Mouse (Mus musculus): ENCODE data around the gene Cldn18. TPM values are rescaled to one million over a fixed set of nuclear protein-coding genes. Genes with fewer than 3 reads are reported as not detected.
A peak's percentile ranks its signal among the peaks of the same experiment; 100 is the strongest.

The Cldn18 gene
- polyA plus RNA-seq, 1 experiment from 2014 or later: not detected

DNA sequence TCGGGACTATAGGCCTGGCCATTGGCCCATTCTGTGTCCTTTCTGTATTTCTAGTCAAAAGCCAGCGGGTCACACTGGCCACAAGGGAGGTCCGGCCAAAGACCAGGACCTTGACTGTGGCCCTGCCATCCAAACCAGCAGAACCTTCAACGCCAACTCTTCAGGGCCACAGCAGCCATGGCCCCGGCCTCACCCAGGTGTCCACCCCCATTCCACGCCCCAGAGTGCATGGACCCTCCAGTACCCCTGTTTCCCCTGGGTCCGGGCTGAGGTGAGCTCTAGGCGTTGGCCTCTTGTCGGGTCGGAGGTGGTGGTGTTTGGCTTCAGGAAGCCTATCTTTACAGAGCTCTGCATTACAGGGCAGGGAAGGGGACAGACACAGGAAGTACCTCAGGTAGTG is 54.2 kb downstream of the Cldn18 start:
- Histone ChIP-seq H3K36me3 (ENCODE audit: control insufficient read depth, insufficient read depth, low read length) (peaks cover 4% of the 10 kb centered on the region), H3K27me3 (replicated peaks; ENCODE audit: control insufficient read depth, insufficient read depth, low read length) (no peaks in the 10 kb centered on the region), H3K4me3 (ENCODE audit: low read length) (no peak overlapping the region), H3K9ac (ENCODE audit: low read depth, low read length) (no peak overlapping the region), H3K27ac (ENCODE audit: low read depth, low read length) (no peak overlapping the region), H3K4me2 (ENCODE audit: low read length) (no peak overlapping the region), H3K4me1 (ENCODE audit: control insufficient read depth, insufficient read depth, low read depth, low read length) (no peaks in the 10 kb centered on the region), H3K9me3 (ENCODE audit: control insufficient read depth, low read length) (no peaks in the 10 kb centered on the region)
- WGBS: 93% methylated on average over 10 of the region's 10 CpGs
- 0 out of 2 replicates have a peak, but pooled peaks have one; percentile 55 for ATAC-seq

DNA sequence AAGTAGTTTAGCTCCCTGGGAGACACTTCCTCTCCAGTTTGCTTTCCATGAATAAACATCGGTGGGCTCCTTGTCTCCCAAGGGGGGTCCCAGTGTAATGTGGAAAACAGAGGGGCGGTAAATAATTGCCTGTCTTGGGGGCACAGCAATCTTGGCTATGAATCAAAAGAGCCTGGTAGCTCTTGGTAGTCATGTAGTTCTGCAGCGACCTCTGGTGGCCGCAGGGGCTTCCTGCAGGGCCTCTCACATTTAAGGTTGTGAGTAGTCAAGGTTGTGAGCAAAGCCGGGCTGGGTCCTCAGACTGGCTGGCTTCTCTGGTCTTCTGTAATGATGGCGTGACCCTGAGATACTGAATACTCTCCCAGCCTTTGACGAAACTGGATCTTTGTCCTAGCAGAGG is 54.7 kb downstream of the Cldn18 start:
- no peaks in the 10 kb centered on the region for H3K27me3 ChIP-seq (replicated peaks; ENCODE audit: control insufficient read depth, insufficient read depth, low read length)
- ATAC-seq: peak; percentile 48
- no peaks in the 10 kb centered on the region for H3K4me1 ChIP-seq (ENCODE audit: control insufficient read depth, insufficient read depth, low read depth, low read length)
- peak overlapping the region; percentile 3; the same call in 1 of the 2 replicates for H3K4me2 ChIP-seq (ENCODE audit: low read length)
- H3K36me3 ChIP-seq (ENCODE audit: control insufficient read depth, insufficient read depth, low read length): no peaks in the 10 kb centered on the region
- H3K4me3 ChIP-seq (ENCODE audit: low read length): no peak overlapping the region
- no peak overlapping the region for H3K9ac ChIP-seq (ENCODE audit: low read depth, low read length)
- H3K27ac ChIP-seq (ENCODE audit: low read depth, low read length): no peak overlapping the region
- WGBS: 28% methylated on average over 7 of the region's 7 CpGs
- H3K9me3 ChIP-seq (ENCODE audit: control insufficient read depth, low read length): no peaks in the 10 kb centered on the region

DNA sequence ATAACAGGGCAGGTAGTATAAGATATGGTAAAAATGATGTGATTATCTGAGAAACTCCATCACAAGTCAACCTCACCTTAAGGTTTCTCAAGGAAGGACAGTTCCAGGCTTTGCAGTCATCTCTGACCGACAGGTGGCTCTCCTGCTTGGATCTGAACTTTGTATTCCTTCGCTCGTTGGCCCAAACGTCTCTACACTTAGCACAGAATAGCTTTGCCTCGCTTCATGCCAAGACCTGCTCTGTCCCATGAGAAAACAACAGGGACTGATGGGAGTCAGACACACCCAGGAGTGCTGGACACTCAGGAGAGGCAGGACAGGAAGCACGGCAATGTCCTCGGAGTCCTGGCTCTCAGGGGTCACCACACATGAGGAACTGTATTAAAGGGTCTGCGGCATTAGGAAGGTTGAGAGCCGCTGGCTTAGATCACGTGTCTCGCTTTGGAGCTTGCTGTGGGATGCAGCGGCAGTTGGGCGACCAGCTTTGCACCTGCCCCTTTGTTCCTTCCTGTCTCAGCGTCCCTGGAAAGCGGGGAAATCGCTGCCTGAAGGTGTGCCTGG is 55.4 kb downstream of the Cldn18 start:
- no peaks in the 10 kb centered on the region for H3K36me3 ChIP-seq (ENCODE audit: control insufficient read depth, insufficient read depth, low read length)
- H3K27ac ChIP-seq (ENCODE audit: low read depth, low read length): no peak overlapping the region
- no peaks in the 10 kb centered on the region for H3K9me3 ChIP-seq (ENCODE audit: control insufficient read depth, low read length)
- 74% methylated on average over 16 of the region's 16 CpGs for WGBS
- no peak overlapping the region for H3K9ac ChIP-seq (ENCODE audit: low read depth, low read length)
- H3K4me1 ChIP-seq (ENCODE audit: control insufficient read depth, insufficient read depth, low read depth, low read length): no peaks in the 10 kb centered on the region
- no peaks in the 10 kb centered on the region for H3K27me3 ChIP-seq (replicated peaks; ENCODE audit: control insufficient read depth, insufficient read depth, low read length)
- no peak for ATAC-seq
- H3K4me2 ChIP-seq (ENCODE audit: low read length): no peak overlapping the region
- no peak overlapping the region for H3K4me3 ChIP-seq (ENCODE audit: low read length)

DNA sequence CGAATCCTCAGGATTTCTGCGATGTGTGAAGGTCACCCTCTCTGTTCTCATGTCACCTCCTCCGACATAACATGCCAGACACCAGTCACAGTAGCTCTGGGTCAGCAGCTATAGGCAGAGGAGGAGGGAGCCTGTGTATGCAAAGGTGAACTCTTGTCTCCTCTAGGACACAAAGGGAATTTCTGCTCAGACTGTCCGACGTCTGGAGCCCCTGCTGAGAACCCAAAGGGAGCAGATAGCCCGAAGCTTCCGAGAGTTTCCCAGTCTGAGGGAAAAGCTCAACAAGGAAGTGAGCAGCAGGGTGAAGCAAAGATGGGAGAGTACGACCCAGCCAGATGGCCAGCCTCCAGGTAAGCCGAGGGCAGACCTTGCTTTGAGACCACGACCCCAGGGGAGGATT is 56.3 kb downstream of the Cldn18 start:
- no peaks in the 10 kb centered on the region for H3K9me3 ChIP-seq (ENCODE audit: control insufficient read depth, low read length)
- H3K4me2 ChIP-seq (ENCODE audit: low read length): no peak overlapping the region
- no peak overlapping the region for H3K27ac ChIP-seq (ENCODE audit: low read depth, low read length)
- H3K4me1 ChIP-seq (ENCODE audit: control insufficient read depth, insufficient read depth, low read depth, low read length): no peaks in the 10 kb centered on the region
- WGBS: 77% methylated on average over 10 of the region's 10 CpGs
- no peaks in the 10 kb centered on the region for H3K27me3 ChIP-seq (replicated peaks; ENCODE audit: control insufficient read depth, insufficient read depth, low read length)
- H3K9ac ChIP-seq (ENCODE audit: low read depth, low read length): no peak overlapping the region
- no peaks in the 10 kb centered on the region for H3K36me3 ChIP-seq (ENCODE audit: control insufficient read depth, insufficient read depth, low read length)
- ATAC-seq: no peak
- no peak overlapping the region for H3K4me3 ChIP-seq (ENCODE audit: low read length)

- Histone ChIP-seq H3K4me2 (ENCODE audit: low read length) (no peak overlapping the region), H3K36me3 (ENCODE audit: control insufficient read depth, insufficient read depth, low read length) (peaks cover 14% of the 10 kb centered on the region; the same call in 1 of the 2 replicates), H3K4me1 (ENCODE audit: control insufficient read depth, insufficient read depth, low read depth, low read length) (no peaks in the 10 kb centered on the region), H3K27ac (ENCODE audit: low read depth, low read length) (no peak overlapping the region), H3K4me3 (ENCODE audit: low read length) (no peak overlapping the region), H3K27me3 (replicated peaks; ENCODE audit: control insufficient read depth, insufficient read depth, low read length) (no peaks in the 10 kb centered on the region), H3K9ac (ENCODE audit: low read depth, low read length) (no peak overlapping the region), H3K9me3 (ENCODE audit: control insufficient read depth, low read length) (no peaks in the 10 kb centered on the region)
- ATAC-seq: no peak
- WGBS: 90% methylated on average over 6 of the region's 6 CpGs
Measured at GRCm38 (mm10) chr9:99646102-99646501, 71.0 kb downstream of the Cldn18 start.

GRCm38 (mm10) chr9:99645416-99645815 is 71.7 kb downstream of the Cldn18 start:
- H3K9me3 ChIP-seq (ENCODE audit: control insufficient read depth, low read length): no peaks in the 10 kb centered on the region
- H3K36me3 ChIP-seq (ENCODE audit: control insufficient read depth, insufficient read depth, low read length): peaks cover 14% of the 10 kb centered on the region; the same call in 1 of the 2 replicates
- no peak overlapping the region for H3K9ac ChIP-seq (ENCODE audit: low read depth, low read length)
- ATAC-seq: no peak
- WGBS: 84% methylated on average over 6 of the region's 6 CpGs
- no peak overlapping the region for H3K4me2 ChIP-seq (ENCODE audit: low read length)
- no peaks in the 10 kb centered on the region for H3K4me1 ChIP-seq (ENCODE audit: control insufficient read depth, insufficient read depth, low read depth, low read length)
- H3K27ac ChIP-seq (ENCODE audit: low read depth, low read length): no peak overlapping the region
- no peaks in the 10 kb centered on the region for H3K27me3 ChIP-seq (replicated peaks; ENCODE audit: control insufficient read depth, insufficient read depth, low read length)
- no peak overlapping the region for H3K4me3 ChIP-seq (ENCODE audit: low read length)

DNA sequence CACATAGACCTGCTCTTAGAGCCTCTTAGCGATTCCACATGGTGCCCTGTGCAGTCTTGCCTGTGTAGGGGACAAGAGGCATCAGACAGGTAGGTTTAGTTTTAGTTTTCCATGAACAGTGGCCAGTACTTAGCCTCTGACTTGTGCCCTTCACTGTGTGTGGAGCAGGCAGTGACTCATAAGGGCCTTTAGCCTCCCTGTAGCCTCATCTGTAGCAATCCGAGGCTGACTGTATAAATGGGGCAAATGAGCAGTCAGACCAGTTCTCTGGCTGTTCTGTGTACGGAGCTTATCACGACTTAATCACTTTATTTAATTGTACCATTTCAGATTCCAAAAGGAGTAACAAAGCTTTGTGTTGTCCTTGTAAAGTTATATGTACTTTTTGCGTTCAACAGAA is 77.1 kb downstream of the Cldn18 start:
- Histone ChIP-seq H3K27me3 (replicated peaks; ENCODE audit: control insufficient read depth, insufficient read depth, low read length) (no peaks in the 10 kb centered on the region), H3K36me3 (ENCODE audit: control insufficient read depth, insufficient read depth, low read length) (peaks cover 8% of the 10 kb centered on the region), H3K4me1 (ENCODE audit: control insufficient read depth, insufficient read depth, low read depth, low read length) (no peaks in the 10 kb centered on the region), H3K9me3 (ENCODE audit: control insufficient read depth, low read length) (no peaks in the 10 kb centered on the region), H3K9ac (ENCODE audit: low read depth, low read length) (no peak overlapping the region), H3K4me2 (ENCODE audit: low read length) (no peak overlapping the region), H3K27ac (ENCODE audit: low read depth, low read length) (no peak overlapping the region), H3K4me3 (ENCODE audit: low read length) (no peak overlapping the region)
- WGBS: 91% methylated on average over 5 of the region's 5 CpGs
- no peak for ATAC-seq

Other genes starting within 250 kb of the Cldn18 start
- gene Armc8, start 148.4 kb downstream of the Cldn18 start, polyA plus RNA-seq (2015; fragmentation: Nextera tagmentation; extraction: Ambion mirVana): 75.1 and 78.0 TPM in 2 replicates
- gene Dbr1, start 141.5 kb downstream of the Cldn18 start, polyA plus RNA-seq (2015; fragmentation: Nextera tagmentation; extraction: Ambion mirVana): 23.7 and 25.4 TPM in 2 replicates
- gene A4gnt, start 104.8 kb downstream of the Cldn18 start, polyA plus RNA-seq (2015; fragmentation: Nextera tagmentation; extraction: Ambion mirVana): not detected in 2 replicates
- gene Dzip1l, start 87.8 kb downstream of the Cldn18 start, polyA plus RNA-seq (2015; fragmentation: Nextera tagmentation; extraction: Ambion mirVana): 10.0 and 10.2 TPM in 2 replicates
- gene Sox14, start 158.9 kb upstream of the Cldn18 start, polyA plus RNA-seq (2015; fragmentation: Nextera tagmentation; extraction: Ambion mirVana): 10.0 and 12.6 TPM in 2 replicates

All from hindbrain, embryonic 16.5 days (tissue).